Mouse (Mus musculus): ENCODE results near the gene Mug1. TPM values are rescaled to one million over a fixed set of nuclear protein-coding genes. Genes with fewer than 3 reads are reported as not detected.
"Not testable (repeated sequence)": the region's sequence is repeated elsewhere in the genome, so short reads cannot be mapped to it uniquely, and the experiment has no call there.

The Mug1 gene
- total RNA-seq (2014; fragmentation: Nextera tagmentation) = not detected in 2 replicates
- total RNA-seq (2017) = 0.16 and 0.41 TPM in 2 replicates
- not detected in 2 replicates for polyA plus RNA-seq (2012)

DNA sequence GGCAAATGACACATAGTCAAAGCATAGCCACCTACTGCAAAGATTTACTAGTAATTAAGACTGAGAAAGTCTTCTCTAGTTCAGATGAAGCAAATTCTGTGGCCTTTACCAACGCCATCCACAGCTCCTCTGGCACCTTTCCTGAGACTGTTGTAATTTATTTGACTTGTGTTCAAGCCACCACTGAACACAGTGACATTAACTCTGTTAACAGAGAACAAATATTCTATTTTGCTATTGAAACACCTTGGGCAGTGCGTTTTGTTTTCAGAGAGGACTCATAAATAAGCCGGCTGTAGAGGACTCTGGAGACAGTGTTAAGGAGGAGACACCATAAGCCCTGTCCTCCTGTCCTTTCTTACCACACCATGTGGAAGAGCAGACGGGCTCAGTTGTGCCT, at the start of gene Mug1:
Gene Mug1 (plus strand): TSS at position 271 of the 400 bp plus-strand sequence.
- not testable (repeated sequence) for H3K9me3 ChIP-seq (replicated peaks); H3K4me1 ChIP-seq (ENCODE audit: insufficient read depth, low read depth, low read length); H3K36me3 ChIP-seq (replicated peaks); H3K27me3 ChIP-seq (ENCODE audit: insufficient read depth, low read length); ATAC-seq (ENCODE audit: extremely low read depth, insufficient number of reproducible peaks, low FRiP score, poor library complexity, severe bottlenecking); DNase-seq (ENCODE audit: low spot score); H3K4me3 ChIP-seq (ENCODE audit: low read depth, low read length)

DNA sequence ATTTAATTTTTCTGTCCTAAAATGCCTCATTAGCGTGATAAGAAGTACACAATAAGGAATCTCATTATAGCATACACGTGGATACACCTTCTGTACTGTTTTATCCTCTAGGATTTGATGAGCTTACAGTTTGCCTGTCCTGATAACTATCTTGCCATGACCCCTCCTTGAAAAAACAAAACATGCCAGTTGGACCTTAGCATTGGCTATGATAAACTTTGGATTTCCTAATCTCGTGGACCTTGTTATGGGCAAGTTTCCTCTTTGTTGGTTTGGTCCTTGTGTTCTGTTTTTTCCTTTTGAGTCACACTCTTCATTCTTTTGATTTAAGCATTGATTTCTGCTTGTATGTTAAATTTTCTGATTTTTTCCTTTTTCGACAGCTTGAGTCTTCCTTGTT, 10.3 kb upstream of the Mug1 start:
- no peak for DNase-seq (ENCODE audit: low spot score)
- H3K4me3 ChIP-seq (ENCODE audit: low read depth, low read length) = no peak overlapping the region
- ATAC-seq (ENCODE audit: extremely low read depth, insufficient number of reproducible peaks, low FRiP score, poor library complexity, severe bottlenecking) = no peak
- H3K4me1 ChIP-seq (ENCODE audit: insufficient read depth, low read depth, low read length) = no peaks in the 10 kb centered on the region
- no peaks in the 10 kb centered on the region for H3K27me3 ChIP-seq (ENCODE audit: insufficient read depth, low read length)
- TF ChIP-seq POLR2AphosphoS5 (IDR thresholded peaks at IDR 0.05; ENCODE audit: insufficient replicate concordance, low read depth, low read length) (no peak), GATA1 (IDR thresholded peaks at IDR 0.05; ENCODE audit: borderline replicate concordance, low read length) (no peak), GATA2 (IDR thresholded peaks at IDR 0.05; ENCODE audit: borderline replicate concordance, low read depth, low read length) (no peak), TAL1 (conservative IDR thresholded peaks at IDR 0.05; ENCODE audit: low read depth, low read length) (no peak), CTCF (IDR thresholded peaks at IDR 0.05; ENCODE audit: low read depth, low read length) (no peak)
- H3K36me3 ChIP-seq (replicated peaks) = no peaks in the 10 kb centered on the region
- H3K9me3 ChIP-seq (replicated peaks) = no peaks in the 10 kb centered on the region

DNA sequence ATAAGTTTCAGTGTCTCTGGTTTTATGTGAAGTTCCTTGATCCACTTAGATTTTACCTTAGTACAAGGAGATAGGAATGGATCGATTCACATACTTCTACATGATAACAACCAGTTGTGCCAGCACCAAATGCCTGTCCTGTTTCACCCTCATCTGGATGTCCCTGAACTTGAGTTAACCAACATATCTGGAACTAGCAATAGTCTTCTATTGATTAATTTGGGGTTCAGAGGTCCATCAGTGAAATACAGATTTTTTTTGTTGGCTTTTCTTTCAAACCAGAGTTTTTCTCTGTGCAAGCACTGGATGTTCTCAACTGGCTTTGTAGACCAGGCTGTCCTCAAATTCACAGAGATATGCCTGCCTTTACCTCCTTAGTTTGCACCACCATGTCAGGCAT, 2.0 kb upstream of the Mug1 start:
- Histone ChIP-seq H3K36me3 (replicated peaks) (no peaks in the 10 kb centered on the region), H3K27me3 (ENCODE audit: insufficient read depth, low read length) (no peaks in the 10 kb centered on the region), H3K4me1 (ENCODE audit: insufficient read depth, low read depth, low read length) (no peaks in the 10 kb centered on the region), H3K9me3 (replicated peaks) (no peaks in the 10 kb centered on the region), H3K4me3 (ENCODE audit: low read depth, low read length) (no peak overlapping the region)
- TF ChIP-seq TAL1 (conservative IDR thresholded peaks at IDR 0.05; ENCODE audit: low read depth, low read length) (no peak), POLR2AphosphoS5 (IDR thresholded peaks at IDR 0.05; ENCODE audit: insufficient replicate concordance, low read depth, low read length) (no peak), CTCF (IDR thresholded peaks at IDR 0.05; ENCODE audit: low read depth, low read length) (no peak), GATA1 (IDR thresholded peaks at IDR 0.05; ENCODE audit: borderline replicate concordance, low read length) (no peak), GATA2 (IDR thresholded peaks at IDR 0.05; ENCODE audit: borderline replicate concordance, low read depth, low read length) (no peak)
- ATAC-seq (ENCODE audit: extremely low read depth, insufficient number of reproducible peaks, low FRiP score, poor library complexity, severe bottlenecking) = no peak
- DNase-seq (ENCODE audit: low spot score) = no peak

DNA sequence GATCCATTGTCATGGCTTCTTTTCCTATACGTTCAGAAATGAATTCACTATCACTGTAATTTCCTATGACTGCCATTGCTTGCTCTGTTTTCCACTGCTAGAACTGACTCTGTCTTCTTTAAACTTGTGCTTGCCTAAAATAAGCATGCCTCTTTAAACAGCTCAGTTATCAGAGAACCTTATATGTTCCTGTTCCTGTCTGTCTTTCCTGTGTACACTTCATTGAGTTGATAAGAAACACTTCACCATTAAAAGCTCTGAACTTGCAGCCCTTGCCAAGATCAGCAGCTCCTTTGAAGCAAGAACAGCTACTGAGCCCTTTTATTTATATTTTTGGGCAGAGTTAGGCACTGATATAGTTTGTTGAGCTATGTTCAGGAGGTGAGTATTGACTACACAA, 10.0 kb downstream of the Mug1 start:
- H3K9me3 ChIP-seq (replicated peaks) = no peaks in the 10 kb centered on the region
- ATAC-seq (ENCODE audit: extremely low read depth, insufficient number of reproducible peaks, low FRiP score, poor library complexity, severe bottlenecking) = no peak
- DNase-seq (ENCODE audit: low spot score) = no peak
- no peak overlapping the region for H3K4me3 ChIP-seq (ENCODE audit: low read depth, low read length)
- no peaks in the 10 kb centered on the region for H3K36me3 ChIP-seq (replicated peaks)
- TF ChIP-seq TAL1 (conservative IDR thresholded peaks at IDR 0.05; ENCODE audit: low read depth, low read length) = no peak
- no peak for TF ChIP-seq POLR2AphosphoS5 (IDR thresholded peaks at IDR 0.05; ENCODE audit: insufficient replicate concordance, low read depth, low read length)
- no peak for TF ChIP-seq GATA2 (IDR thresholded peaks at IDR 0.05; ENCODE audit: borderline replicate concordance, low read depth, low read length)
- TF ChIP-seq GATA1 (IDR thresholded peaks at IDR 0.05; ENCODE audit: borderline replicate concordance, low read length) = no peak
- no peak for TF ChIP-seq CTCF (IDR thresholded peaks at IDR 0.05; ENCODE audit: low read depth, low read length)
- H3K4me1 ChIP-seq (ENCODE audit: insufficient read depth, low read depth, low read length) = no peaks in the 10 kb centered on the region
- no peaks in the 10 kb centered on the region for H3K27me3 ChIP-seq (ENCODE audit: insufficient read depth, low read length)

Other genes with a start within 250 kb of the Mug1 start
- not detected in 2 replicates for gene A2m, start 203.2 kb upstream of the Mug1 start, total RNA-seq (2014; fragmentation: Nextera tagmentation)
- 0.06 and 0.11 TPM in 2 replicates for gene A2m, start 203.2 kb upstream of the Mug1 start, total RNA-seq (2017)
- not detected in 2 replicates for gene A2m, start 203.2 kb upstream of the Mug1 start, polyA plus RNA-seq (2012)
- not detected in 2 replicates for gene Gm7298, start 105.6 kb upstream of the Mug1 start, total RNA-seq (2014; fragmentation: Nextera tagmentation)
- not detected in 2 replicates for gene Gm7298, start 105.6 kb upstream of the Mug1 start, total RNA-seq (2017)
- gene Gm7298, start 105.6 kb upstream of the Mug1 start, polyA plus RNA-seq (2012) = not detected in 2 replicates
- not detected in 2 replicates for gene Mug2, start 168.2 kb downstream of the Mug1 start, total RNA-seq (2014; fragmentation: Nextera tagmentation)
- not detected in 2 replicates for gene Mug2, start 168.2 kb downstream of the Mug1 start, total RNA-seq (2017)
- gene Mug2, start 168.2 kb downstream of the Mug1 start, polyA plus RNA-seq (2012) = not detected in 2 replicates

Measured in G1E (cell line).